In genomic region chr1:184829897-184830296, GRCm38 (mm10) we compare ENCODE assay signal across 28 mouse cellular contexts. TPM values are rescaled to one million over a fixed set of nuclear protein-coding genes. Genes with fewer than 3 reads are reported as not detected.
DNase-seq lines count a peak whose midpoint lies in the region; TF ChIP-seq lines count a peak whose summit lies in the region.
"Had no signal": no experiment of that assay in that cellular context is flagged by ENCODE, and none has a peak within 500 bp of the region (broad histone marks: within the 10 kb centered on the region; RNA-seq: fewer than 3 reads in every experiment).

No protein-coding gene starts in this region.

- H3K79me2 ChIP-seq in liver, adult 2 months (ENCODE audit: control insufficient read depth, insufficient read depth, low read length), result peaks cover 9% of the 10 kb centered on the region; the same call in 1 of the 2 replicates

- TF ChIP-seq CTCF in liver, adult 2 months (IDR thresholded peaks at IDR 0.05; ENCODE audit: low read depth, low read length), result no peak
- no peak for TF ChIP-seq CTCF in ES-Bruce4 (IDR thresholded peaks at IDR 0.05; ENCODE audit: low read depth, low read length)

- peak overlapping the region; percentile 77 for H3K27ac ChIP-seq in liver, adult 2 months (replicated peaks; ENCODE audit: insufficient read depth, low read depth, low read length)
- H3K27ac ChIP-seq in ES-Bruce4 (ENCODE audit: insufficient read depth, low read length) (peak overlapping the region; percentile 20; the same call in 1 of the 2 replicates), ES-E14 (ENCODE audit: insufficient read depth, low read depth, low read length, poor library complexity, severe bottlenecking) (no peak overlapping the region)
- H3K27ac ChIP-seq: forebrain, embryonic 12.5 days; heart, embryonic 15.5 days; kidney, embryonic 15.5 days; layer of hippocampus, adult 2 months; midbrain, embryonic 15.5 days; neural tube, embryonic 12.5 days had no signal

- peaks cover 42% of the 10 kb centered on the region for H3K36me3 ChIP-seq in liver, adult 2 months (ENCODE audit: control insufficient read depth, insufficient read depth, low read length)
- no peaks in the 10 kb centered on the region for H3K36me3 ChIP-seq in ES-Bruce4 (ENCODE audit: control insufficient read depth, insufficient read depth, low read length, poor library complexity, severe bottlenecking)
- H3K36me3 ChIP-seq in ES-E14 (ENCODE audit: control insufficient read depth, insufficient read depth, low read length, poor library complexity, severe bottlenecking), result peaks cover 2% of the 10 kb centered on the region; the same call in 1 of the 2 replicates

- no peaks in the 10 kb centered on the region for H3K27me3 ChIP-seq in liver, adult 2 months (ENCODE audit: control insufficient read depth, insufficient read depth, low read length)
- no peaks in the 10 kb centered on the region for H3K27me3 ChIP-seq in ES-Bruce4 (ENCODE audit: control insufficient read depth, insufficient read depth, low read length, poor library complexity, severe bottlenecking)
- H3K27me3 ChIP-seq: CH12.LX; forebrain, embryonic 12.5 days; heart, embryonic 15.5 days; kidney, embryonic 15.5 days; midbrain, embryonic 15.5 days; neural tube, embryonic 12.5 days had no signal

- in situ Hi-C loops in ES-E14 (cut with MboI; ENCODE audit: low sequenced_read_pairs in 2 of 2, unreplicated experiment in 2 of 2), result no loop called here

- no peak overlapping the region for H3K4me3 ChIP-seq in liver, adult 2 months (ENCODE audit: insufficient read depth, low read depth, low read length)
- H3K4me3 ChIP-seq in ES-Bruce4 (ENCODE audit: low read depth, low read length) (no peak overlapping the region), ES-E14 (ENCODE audit: insufficient read depth in 1 of 2, low read depth in 1 of 2, low read length in 2 of 2, poor library complexity in 1 of 2, severe bottlenecking in 1 of 2) (no peak overlapping the region)
- H3K4me3 ChIP-seq: erythroblast, embryonic 14.5 days; forebrain, embryonic 12.5 days; heart, embryonic 15.5 days; kidney, embryonic 15.5 days; layer of hippocampus, adult 2 months; midbrain, embryonic 15.5 days; neural tube, embryonic 12.5 days had no signal

- peak; percentile 84 for DNase-seq in liver, adult 2 months (ENCODE audit: extremely low read depth, low read depth, low spot score)
- DNase-seq in liver (no peak), ES-E14 (ENCODE audit: low read depth, low spot score) (peak; percentile 43)
- peak; percentile 80 for DNase-seq in fat pad, adult 2 months (ENCODE audit: extremely low read depth, low read depth, low spot score)
- DNase-seq in natural killer cell, adult 2 months (ENCODE audit: low spot score in 2 of 2), result no peak
- no peak for DNase-seq in cerebellum, adult 9-10 months
- DNase-seq in spleen, postnatal 14 days (ENCODE audit: low spot score in 2 of 2), result no peak
- DNase-seq: adrenal gland, postnatal 25 days; cerebellum, adult 18-20 months; cerebellum, postnatal 14 days; forebrain, postnatal 0 days; gastrocnemius, postnatal 10 days; kidney, postnatal 25 days; lung, adult 18-20 months; lung, postnatal 14 days had no signal

- no peak overlapping the region for H3K9ac ChIP-seq in liver, adult 2 months (ENCODE audit: low read depth, low read length)
- H3K9ac ChIP-seq in ES-Bruce4 (ENCODE audit: low read depth, poor library complexity, severe bottlenecking), result no peak overlapping the region
- H3K9ac ChIP-seq in ES-E14 (ENCODE audit: insufficient read depth, low read depth, low read length, poor library complexity, severe bottlenecking), result no peak overlapping the region
- H3K9ac ChIP-seq: forebrain, embryonic 12.5 days; forebrain, postnatal 0 days; heart, embryonic 15.5 days; kidney, embryonic 15.5 days; midbrain, embryonic 15.5 days; neural tube, embryonic 12.5 days had no signal

- TF ChIP-seq EP300 in ES-Bruce4 (IDR thresholded peaks at IDR 0.05; ENCODE audit: insufficient read depth, low read depth, low read length), result no peak

- peaks cover 29% of the 10 kb centered on the region for H3K4me1 ChIP-seq in liver, adult 2 months (ENCODE audit: control insufficient read depth, insufficient read depth, low read length)
- H3K4me1 ChIP-seq in ES-Bruce4 (ENCODE audit: control insufficient read depth, insufficient read depth, low read length) (peaks cover 3% of the 10 kb centered on the region), ES-E14 (ENCODE audit: control insufficient read depth in 2 of 2, insufficient read depth in 2 of 2, low read length in 2 of 2, poor library complexity in 1 of 2) (peaks cover 0 to 3% of the 10 kb centered on the region in 2 experiments; a peak in 1 of 4 replicates)
- H3K4me1 ChIP-seq: neural tube, embryonic 12.5 days had no signal

- WGBS in liver, adult 2 months, result 26% methylated on average over 8 of the region's 8 CpGs

- TF ChIP-seq POLR2A in liver, adult 2 months (IDR thresholded peaks at IDR 0.05; ENCODE audit: extremely low read depth, insufficient read depth, low read length), result no peak
- TF ChIP-seq POLR2A in ES-Bruce4 (IDR thresholded peaks at IDR 0.05; ENCODE audit: insufficient read depth, low read length), result no peak

- H3K9me3 ChIP-seq in ES-Bruce4 (replicated peaks; ENCODE audit: control insufficient read depth, insufficient read depth, low read length, poor library complexity, severe bottlenecking) (no peaks in the 10 kb centered on the region), ES-E14 (ENCODE audit: control insufficient read depth, insufficient read depth, low read depth, low read length) (no peaks in the 10 kb centered on the region)
- H3K9me3 ChIP-seq: forebrain, embryonic 12.5 days; heart, embryonic 15.5 days; kidney, embryonic 15.5 days; midbrain, embryonic 15.5 days; neural tube, embryonic 12.5 days had no signal

TF ChIP-seq in ES-E14, 5 proteins besides CTCF, POLR2A, EP300 and RAD21:
- TF ChIP-seq ZNF384 (IDR thresholded peaks at IDR 0.05; ENCODE audit: low read depth, low read length) (no peak), HCFC1 (IDR thresholded peaks at IDR 0.05; ENCODE audit: borderline replicate concordance, insufficient read depth, low read length) (no peak), ZC3H11A (IDR thresholded peaks at IDR 0.05; ENCODE audit: borderline replicate concordance, low read depth, low read length) (no peak), CHD2 (IDR thresholded peaks at IDR 0.05; ENCODE audit: low read depth, low read length) (no peak)
TF ChIP-seq in ES-E14: peak in this region for 0.

RNA-seq across cellular contexts. Expression of gene Marc2, which starts 16.4 kb away (rescaled TPM):
- total RNA-seq in liver, adult 2 months (2014; rRNA removed), result 563 and 653 TPM in 2 replicates
- 365 and 397 TPM in 2 replicates for polyA plus RNA-seq in liver, adult 2 months (2012; rRNA removed)
- polyA plus RNA-seq in ES-Bruce4 (2011; ENCODE audit: insufficient read depth, insufficient read length, low read depth, missing spikeins), result 70.9 and 77.4 TPM in 2 replicates
- 58.1 and 76.4 TPM in 2 replicates for total RNA-seq in ES-E14 (2012; rRNA removed)

RNA-seq across cellular contexts. Expression of gene Marc1, which starts 18.8 kb away (rescaled TPM):
- 345 and 386 TPM in 2 replicates for total RNA-seq in liver, adult 2 months (2014; rRNA removed)
- polyA plus RNA-seq in liver, adult 2 months (2012; rRNA removed), result 395 and 462 TPM in 2 replicates
- not detected in 2 replicates for polyA plus RNA-seq in ES-Bruce4 (2011; ENCODE audit: insufficient read depth, insufficient read length, low read depth, missing spikeins)
- 0.18 TPM in 1 of 2 replicates, not detected in the other for total RNA-seq in ES-E14 (2012; rRNA removed)
- total RNA-seq: CH12.LX; heart, postnatal 25 days had no signal
- polyA plus RNA-seq: activated CD4-positive, CD25-positive, alpha-beta regulatory T cell, adult 4 months; erythroblast, embryonic 14.5 days; heart, embryonic 15.5 days; midbrain, embryonic 15.5 days; testis, adult 2 months had no signal

RNA-seq across cellular contexts. Expression of gene C130074G19Rik, which starts 53.1 kb away (rescaled TPM):
- 84.6 and 88.6 TPM in 2 replicates for total RNA-seq in liver, adult 2 months (2014; rRNA removed)
- polyA plus RNA-seq in liver, adult 2 months (2012; rRNA removed), result 56.3 and 68.3 TPM in 2 replicates
- 4.8 and 6.2 TPM in 2 replicates for polyA plus RNA-seq in ES-Bruce4 (2011; ENCODE audit: insufficient read depth, insufficient read length, low read depth, missing spikeins)
- 1.4 and 1.6 TPM in 2 replicates for total RNA-seq in ES-E14 (2012; rRNA removed)
- total RNA-seq: CH12.LX had no signal
- polyA plus RNA-seq: activated CD4-positive, CD25-positive, alpha-beta regulatory T cell, adult 4 months; C2C12 had no signal

Comparison
In these comparisons a context has a peak if more than half of its experiments do, and no peak if none do; other contexts are left out.
1. DNase-seq: peak in liver, adult 2 months (single experiment), ES-E14 (single experiment) and fat pad, adult 2 months (single experiment); none in liver (single experiment), natural killer cell, adult 2 months (0 of 2), cerebellum, adult 9-10 months (single experiment) and spleen, postnatal 14 days (0 of 2).
2. RNA of gene Marc1, which starts 18.8 kb away (total RNA-seq): 345 to 386 TPM in liver, adult 2 months; 0.18 TPM in ES-E14; every median in the first group is over 100 times any median in the second.
3. RNA of gene C130074G19Rik, which starts 53.1 kb away (total RNA-seq): 84.6 to 88.6 TPM in liver, adult 2 months; 1.4 to 1.6 TPM in ES-E14; every median in the first group is over 10 times any median in the second.